Mouse (Mus musculus) adrenal gland, adult 10 weeks (tissue): Measurements from ENCODE around the gene Olfr1370. TPM values are rescaled to one million over a fixed set of nuclear protein-coding genes. Genes with fewer than 3 reads are reported as not detected.

Source experiments
- polyA plus RNA-seq: library from polyadenylated mRNA; stranded (reverse); fragments of 350-450 nt; fragmentation: Illumina TruSeq; extraction: RNeasy Lipid Tissue Mini Kit (QIAGEN cat#74804); gene quantifications from one replicate; pipeline ENCODE4 v1.2.3, GENCODE M21; 2014; ENCODE audit warnings: low read depth, low replicate concordance

The Olfr1370 gene
- not detected for polyA plus RNA-seq

GRCm38 (mm10) chr13:21074847-21075246 lies at the start of gene Olfr1370:
Gene Olfr1370 (minus strand): TSS chr13:21074947.

GRCm38 (mm10) chr13:21111183-21111582 lies 36.4 kb upstream of the Olfr1370 start, which contains the start of gene Olfr1369-ps1:
Gene Olfr1369-ps1 (plus strand): TSS chr13:21111483.

Other genes starting within 250 kb of the Olfr1370 start
- not detected for gene Olfr1369-ps1, start 36.5 kb upstream of the Olfr1370 start, polyA plus RNA-seq
- gene Olfr263, start 54.7 kb upstream of the Olfr1370 start, polyA plus RNA-seq, result not detected
- gene Olfr1368, start 70.9 kb upstream of the Olfr1370 start, polyA plus RNA-seq, result not detected
- gene Trim27, start 104.5 kb upstream of the Olfr1370 start, polyA plus RNA-seq, result 34.1 TPM
- gene Gpx5, start 217.8 kb upstream of the Olfr1370 start, polyA plus RNA-seq, result 2.4 TPM
- not detected for gene Gpx6, start 237.2 kb upstream of the Olfr1370 start, polyA plus RNA-seq